Mouse (Mus musculus) MEL (cell line): ENCODE measurements around the gene Abca2.

Source experiments
- POLR2A ChIP-seq, 2 experiments: IDR thresholded peaks; 2 replicates each; pipeline ENCODE4 v1.6.1; 2011 to 2012; ENCODE audit warnings: low read length in 2 of 2, mild to moderate bottlenecking in 2 of 2, control low read depth in 1 of 2, improper control_type of control experiment in 1 of 2, low read depth in 1 of 2, moderate library complexity in 1 of 2; ENCODE audit not compliant: control insufficient read depth in 1 of 2, insufficient read depth in 1 of 2, poor library complexity in 1 of 2
- RCOR1 ChIP-seq: IDR thresholded peaks from 2 replicates; pipeline ENCODE4 v1.6.1; 2012; ENCODE audit warnings: low read depth, mild to moderate bottlenecking, inconsistent platforms, low read length, improper control_type of control experiment

GRCm38 (mm10) chr2:25465256-25465655 is 36.8 kb downstream of the Abca2 start:
- TF ChIP-seq POLR2A (IDR thresholded peaks at IDR 0.05; ENCODE audit: control insufficient read depth in 1 of 2, insufficient read depth in 1 of 2, low read depth in 1 of 2, low read length in 2 of 2, poor library complexity in 1 of 2) (no peak), RCOR1 (no peak)
